Mouse (Mus musculus) gastrocnemius, adult 2 months (tissue): ENCODE data around the gene Nfib. TPM values are rescaled to one million over a fixed set of nuclear protein-coding genes. Genes with fewer than 3 reads are reported as not detected.

ENCODE experiments used
- DNase-seq: peaks from one replicate; pipeline ENCODE4 v3.0.0; 2022
- H3K27ac ChIP-seq: fragments of 200-600 bp; 2 replicates; pipeline ENCODE4 v1.8.1; 2022; ENCODE audit warnings: mild to moderate bottlenecking
- H3K4me3 ChIP-seq: fragments of 200-600 bp; 2 replicates; pipeline ENCODE4 v1.8.1; 2022; ENCODE audit warnings: mild to moderate bottlenecking, moderate library complexity
- CTCF ChIP-seq: fragments of 200-600 bp; IDR thresholded peaks from 2 replicates; pipeline ENCODE4 v1.8.1; 2022; ENCODE audit warnings: antibody characterized with exemption, mild to moderate bottlenecking, moderate library complexity
- intact Hi-C: fragments of 180-260 bp; cut with DNase I; formaldehyde crosslinking; loops from one replicate; pipeline ENCODE4 v1.15.1; 2025
- total RNA-seq, 2 experiments: library from RNA; stranded (reverse); gene quantifications; 2 replicates each; pipeline ENCODE4 v1.2.3; 2021

Nfib gene
- total RNA-seq, 2 experiments from 2014 or later, result 67.9 to 93.6 TPM

DNA sequence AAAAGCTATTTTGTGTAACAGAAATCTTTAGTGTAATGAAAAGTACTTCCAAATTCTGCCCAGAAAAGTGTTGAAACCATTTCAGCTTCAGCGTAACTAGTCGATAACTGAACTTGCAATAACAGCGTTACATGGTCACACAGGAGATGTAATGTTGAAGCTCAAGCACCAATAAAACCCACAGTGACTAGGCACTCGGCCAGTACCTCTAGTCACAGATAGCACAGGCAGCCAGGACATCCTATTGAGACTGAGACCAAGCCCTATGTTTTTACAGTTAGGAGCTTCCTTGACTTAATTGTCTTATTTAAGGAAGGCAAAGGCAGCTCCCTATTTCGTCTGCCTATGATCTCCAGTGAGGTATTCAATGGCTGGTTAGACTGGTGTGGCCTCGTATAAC, 389.4 kb downstream of the Nfib start:
- intact Hi-C loops, result no loop called here
- no peak overlapping the region for H3K4me3 ChIP-seq
- no peak for TF ChIP-seq CTCF
- no peak for DNase-seq
- peak overlapping the region; percentile 32 for H3K27ac ChIP-seq

GRCm38 (mm10) chr4:82315710-82316109, 389.8 kb downstream of the Nfib start:
- DNase-seq, result no peak
- intact Hi-C loops, result no loop called here
- TF ChIP-seq CTCF, result no peak
- Histone ChIP-seq H3K4me3 (no peak overlapping the region), H3K27ac (peak overlapping the region; percentile 32)

- H3K27ac ChIP-seq, result peak overlapping the region; percentile 79
- intact Hi-C loops, result no loop called here
- peak overlapping the region; percentile 5; the same call in 1 of the 2 replicates for H3K4me3 ChIP-seq
- no peak for TF ChIP-seq CTCF
- no peak for DNase-seq
Observed at GRCm38 (mm10) chr4:82310924-82311734, 394.4 kb downstream of the Nfib start.

DNA sequence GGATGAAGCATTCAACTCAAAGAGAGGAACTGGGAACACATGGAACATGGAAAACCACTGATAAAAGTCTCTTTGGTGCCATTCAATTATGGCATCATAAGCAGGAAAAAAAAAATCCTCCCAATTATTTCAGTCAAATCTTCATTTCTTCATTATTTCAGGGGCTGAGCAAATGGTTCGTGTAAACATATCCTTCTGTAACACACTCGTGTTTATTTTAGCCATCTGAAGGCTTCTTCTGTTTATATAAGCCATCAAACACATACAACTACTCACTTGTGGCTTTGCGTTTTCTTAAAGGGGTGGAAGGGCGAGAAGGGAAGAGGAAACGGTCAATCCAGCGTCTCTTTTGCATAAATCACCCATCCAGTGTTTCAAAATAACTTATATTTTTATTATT, 399.5 kb downstream of the Nfib start:
- no peak for TF ChIP-seq CTCF
- H3K4me3 ChIP-seq, result no peak overlapping the region
- intact Hi-C loops, result no loop called here
- no peak for DNase-seq
- H3K27ac ChIP-seq, result peak overlapping the region; percentile 84; the same call in 1 of the 2 replicates

DNA sequence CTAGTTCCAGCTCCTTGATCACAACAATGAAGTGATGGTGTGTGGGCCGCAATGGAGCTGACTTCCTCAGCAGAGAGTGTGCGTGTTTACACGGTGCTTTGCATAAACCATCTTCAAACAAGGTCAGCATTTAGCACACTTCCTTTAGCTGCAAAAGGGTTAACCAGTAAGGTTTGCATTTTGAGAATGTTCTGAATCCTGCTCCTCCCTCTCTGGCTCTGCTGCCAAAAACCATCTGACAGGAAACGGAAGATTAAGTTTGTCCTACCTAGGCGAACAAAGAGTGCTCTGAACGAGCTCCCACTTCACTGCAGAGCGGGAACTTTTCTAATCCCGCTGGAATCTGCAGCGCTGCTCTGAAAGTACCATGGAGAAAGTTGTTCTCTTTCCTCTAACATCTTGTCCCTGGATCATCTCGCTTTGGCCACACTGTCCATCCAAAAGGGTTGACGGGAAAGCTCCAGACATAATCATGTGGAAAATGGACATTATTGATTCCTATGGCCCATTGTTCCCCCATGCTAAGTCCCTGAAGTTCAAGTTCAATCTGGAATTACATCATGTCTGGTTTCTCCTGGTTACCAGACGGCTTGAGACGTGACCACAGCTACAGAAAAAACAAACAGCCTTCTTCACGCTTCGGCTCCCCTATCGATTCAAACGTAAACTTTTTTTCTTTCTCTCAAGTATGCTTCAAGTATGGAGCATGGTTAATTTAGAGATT, 401.2 kb downstream of the Nfib start:
- no peak for TF ChIP-seq CTCF
- intact Hi-C loops, result no loop called here
- H3K27ac ChIP-seq, result peak overlapping the region; percentile 84
- DNase-seq, result peak; percentile 42
- peak overlapping the region; percentile 52 for H3K4me3 ChIP-seq

GRCm38 (mm10) chr4:82303362-82303900, 402.1 kb downstream of the Nfib start:
- no peak for DNase-seq
- intact Hi-C loops, result no loop called here
- Histone ChIP-seq H3K4me3 (no peak overlapping the region; the same call in 1 of the 2 replicates), H3K27ac (peak overlapping the region; percentile 84)
- TF ChIP-seq CTCF, result no peak

- no peak overlapping the region for H3K4me3 ChIP-seq
- intact Hi-C loops, result no loop called here
- no peak overlapping the region; the same call in 1 of the 2 replicates for H3K27ac ChIP-seq
- DNase-seq, result no peak
- no peak for TF ChIP-seq CTCF
Observed at GRCm38 (mm10) chr4:82302901-82303300, 402.6 kb downstream of the Nfib start.

DNA sequence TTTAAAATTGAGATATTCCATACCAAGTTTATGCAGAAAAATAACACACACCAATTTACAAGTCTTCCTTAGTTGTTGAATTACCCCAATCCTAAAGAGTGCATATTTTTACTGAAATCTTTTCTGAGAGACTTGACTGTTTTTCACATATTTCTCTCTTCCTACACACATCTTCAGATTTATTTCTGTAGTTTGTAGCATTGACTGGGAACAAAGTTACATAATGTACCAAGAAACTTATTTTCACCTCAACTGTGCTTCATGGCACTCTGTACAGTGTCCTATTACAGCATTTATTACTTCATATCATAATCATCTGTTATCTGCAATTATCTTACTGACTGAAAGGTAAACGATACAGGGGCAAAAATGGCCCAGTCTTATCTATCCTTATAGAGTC, 406.9 kb downstream of the Nfib start:
- no peak overlapping the region for H3K4me3 ChIP-seq
- no peak for TF ChIP-seq CTCF
- no peak overlapping the region for H3K27ac ChIP-seq
- intact Hi-C loops, result no loop called here
- no peak for DNase-seq

DNA sequence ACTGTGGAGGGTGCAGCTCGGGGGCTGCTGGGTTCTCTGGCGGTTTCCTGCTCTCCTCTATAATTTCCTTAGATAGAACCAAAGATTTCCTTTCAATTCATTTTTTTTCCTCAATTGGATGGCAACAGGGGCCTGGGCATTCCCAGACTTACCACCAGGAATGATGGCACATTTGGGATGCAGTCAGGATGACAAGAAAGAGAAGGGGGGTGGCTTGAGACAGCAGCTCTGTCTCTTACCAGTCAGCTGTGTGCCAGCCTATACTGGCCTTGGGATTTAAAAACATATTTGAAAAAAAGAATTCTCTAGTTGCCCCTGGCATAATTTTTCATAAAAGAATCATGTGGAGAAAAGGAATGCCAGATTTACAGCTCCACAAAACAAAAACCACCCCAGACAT, 408.0 kb downstream of the Nfib start:
- intact Hi-C loops, result no loop called here
- no peak for DNase-seq
- H3K4me3 ChIP-seq, result no peak overlapping the region
- no peak overlapping the region for H3K27ac ChIP-seq
- no peak for TF ChIP-seq CTCF

DNA sequence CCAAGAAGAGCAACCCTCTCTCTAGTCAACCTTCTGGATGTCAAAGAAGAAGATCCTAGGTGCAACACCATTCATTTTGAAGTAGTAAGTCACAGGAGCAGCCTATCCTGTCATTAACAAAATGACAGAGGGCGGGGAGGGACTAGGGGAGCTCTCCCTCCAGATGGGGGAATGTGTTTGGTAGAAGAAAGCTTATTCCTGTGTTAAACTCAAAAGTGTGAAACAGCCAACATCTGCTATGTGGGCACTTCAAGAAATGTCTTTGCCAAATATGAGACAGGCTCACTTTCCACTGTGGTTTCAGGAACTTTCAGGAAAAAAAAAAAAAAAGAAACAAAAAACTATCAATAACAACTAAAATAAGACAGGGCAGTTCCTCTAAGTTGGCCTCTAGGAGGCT, 411.5 kb downstream of the Nfib start:
- intact Hi-C loops, result no loop called here

DNA sequence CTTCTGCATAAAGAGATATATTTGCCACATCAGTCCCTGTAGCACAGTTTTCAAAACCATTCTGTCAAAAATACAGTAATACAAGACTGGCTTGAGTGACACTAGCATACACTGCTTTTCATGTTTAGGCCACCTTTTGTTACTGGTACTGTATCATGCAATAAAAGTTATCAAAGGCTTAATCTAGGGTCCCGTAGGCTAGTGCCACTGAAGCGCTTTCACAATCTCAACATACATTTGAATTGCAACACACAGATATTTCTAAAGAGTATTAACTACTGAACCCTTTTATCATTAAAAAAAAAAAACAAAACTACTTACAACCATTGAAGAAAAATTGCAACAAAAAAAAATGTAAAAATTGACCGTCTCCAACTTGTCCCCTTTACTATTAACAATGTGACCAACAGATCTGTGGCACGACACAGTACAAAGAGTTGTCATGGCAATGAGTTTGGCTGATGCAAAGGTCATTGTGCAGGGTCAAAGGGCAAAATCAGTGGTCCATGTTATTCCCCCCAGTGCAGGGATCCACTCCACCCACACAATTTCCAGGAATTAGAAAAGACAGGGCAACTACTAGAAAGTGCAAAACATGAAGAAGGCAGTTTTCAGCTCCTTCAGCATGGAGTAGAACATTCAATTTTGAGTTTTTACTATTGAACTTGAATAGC, 414.2 kb downstream of the Nfib start:
- intact Hi-C loops, result no loop called here
- Histone ChIP-seq H3K4me3 (no peak overlapping the region), H3K27ac (no peak overlapping the region)
- DNase-seq, result no peak
- no peak for TF ChIP-seq CTCF

More for the DNA sequence above, 411.5 kb downstream of the Nfib start:
- TF ChIP-seq CTCF, result no peak
- DNase-seq, result no peak
- no peak overlapping the region for H3K4me3 ChIP-seq
- no peak overlapping the region for H3K27ac ChIP-seq

DNA sequence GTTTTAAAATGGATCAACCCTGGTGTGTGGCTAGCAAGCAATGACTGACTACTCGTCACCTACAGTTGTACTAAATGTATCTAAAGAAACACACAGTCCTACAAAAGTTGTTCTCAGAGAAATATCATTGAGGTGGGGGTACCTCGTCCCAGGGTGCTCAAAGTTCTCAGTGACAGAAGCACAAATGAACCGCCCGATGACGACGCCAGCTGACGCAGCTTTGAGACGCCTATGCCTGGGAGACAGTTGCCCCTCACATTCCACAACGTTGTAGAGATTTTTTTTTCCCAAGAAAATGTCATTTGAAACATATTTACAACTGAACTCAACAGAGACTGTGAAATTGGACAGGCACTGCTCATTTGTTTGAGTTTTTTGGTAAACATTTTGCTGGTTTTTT, 414.9 kb downstream of the Nfib start:
- H3K4me3 ChIP-seq, result no peak overlapping the region
- DNase-seq, result no peak
- no peak for TF ChIP-seq CTCF
- intact Hi-C loops, result no loop called here
- peak overlapping the region; percentile 79; the same call in 1 of the 2 replicates for H3K27ac ChIP-seq
